Comparison of ENCODE assay signal across 8 mouse cellular contexts in genomic region chr4:117188969-117189368, GRCm38 (mm10). TPM values are rescaled to one million over a fixed set of nuclear protein-coding genes. Genes with fewer than 3 reads are reported as not detected.
DNase-seq lines count a peak whose midpoint lies in the region; ATAC-seq and TF ChIP-seq lines count a peak whose summit lies in the region.

No protein-coding gene starts in this region.

- H3K4me3 ChIP-seq in heart, embryonic 14.5 days (ENCODE audit: control insufficient read depth in 1 of 2, insufficient read depth in 1 of 2, low read depth in 1 of 2, low read length in 2 of 2): peak overlapping the region; percentile 43 to 52
- H3K4me3 ChIP-seq in ES-Bruce4 (ENCODE audit: low read depth, low read length): peak overlapping the region; percentile 28; the same call in 1 of the 2 replicates
- no peak overlapping the region; the same call in 1 of the 2 replicates for H3K4me3 ChIP-seq in forebrain, embryonic 16.5 days (replicated peaks; ENCODE audit: low read length)
- H3K4me3 ChIP-seq in liver, postnatal 0 days (ENCODE audit: low read depth, low read length): peak overlapping the region; percentile 49

- peak overlapping the region; percentile 83 to 84 for H3K27ac ChIP-seq in heart, embryonic 14.5 days (replicated peaks in 1 of 2; ENCODE audit: control insufficient read depth in 1 of 2, insufficient read depth in 1 of 2, low read depth in 2 of 2, low read length in 2 of 2)
- no peak overlapping the region for H3K27ac ChIP-seq in ES-Bruce4 (ENCODE audit: insufficient read depth, low read length)
- H3K27ac ChIP-seq in forebrain, embryonic 16.5 days (ENCODE audit: low read length): no peak overlapping the region
- H3K27ac ChIP-seq in liver, postnatal 0 days (ENCODE audit: low read depth): peak overlapping the region; percentile 83

- no peak for TF ChIP-seq EP300 in ES-Bruce4 (IDR thresholded peaks at IDR 0.05; ENCODE audit: insufficient read depth, low read depth, low read length)
- TF ChIP-seq EP300 in liver, postnatal 0 days (IDR thresholded peaks at IDR 0.05; ENCODE audit: low read depth): no peak

- TF ChIP-seq POLR2A in ES-Bruce4 (IDR thresholded peaks at IDR 0.05; ENCODE audit: insufficient read depth, low read length): no peak

- ATAC-seq in heart, embryonic 14.5 days (ENCODE audit: insufficient number of reproducible peaks, insufficient read depth, low FRiP score, low read depth): no peak
- ATAC-seq in forebrain, embryonic 16.5 days: no peak
- no peak for ATAC-seq in liver, postnatal 0 days
- ATAC-seq in activated CD4-positive, CD25-positive, alpha-beta regulatory T cell, adult 4 months: no peak

- H3K4me2 ChIP-seq in heart, embryonic 14.5 days (ENCODE audit: low read length): peak overlapping the region; percentile 67
- H3K4me2 ChIP-seq in forebrain, embryonic 16.5 days (ENCODE audit: low read length): peak overlapping the region; percentile 34
- H3K4me2 ChIP-seq in liver, postnatal 0 days (ENCODE audit: low read depth, low read length): peak overlapping the region; percentile 70

- peak overlapping the region; percentile 76 for H3K9ac ChIP-seq in heart, embryonic 14.5 days (ENCODE audit: low read length)
- H3K9ac ChIP-seq in ES-Bruce4 (ENCODE audit: low read depth, poor library complexity, severe bottlenecking): peak overlapping the region; percentile 63
- no peak overlapping the region for H3K9ac ChIP-seq in forebrain, embryonic 16.5 days (replicated peaks; ENCODE audit: low read depth, low read length)
- peak overlapping the region; percentile 69 for H3K9ac ChIP-seq in liver, postnatal 0 days (replicated peaks)

- DNase-seq in heart, adult 18-20 months: no peak
- no peak for DNase-seq in liver, postnatal 0 days
- DNase-seq in left cerebral cortex, adult 18-20 months (ENCODE audit: low spot score in 2 of 2): no peak
- DNase-seq in adrenal gland, adult 18-20 months (ENCODE audit: low spot score in 2 of 2): no peak

- no peaks in the 10 kb centered on the region for H3K36me3 ChIP-seq in heart, embryonic 14.5 days (ENCODE audit: control insufficient read depth, insufficient read depth, low read length)
- H3K36me3 ChIP-seq in ES-Bruce4 (ENCODE audit: control insufficient read depth, insufficient read depth, low read length, poor library complexity, severe bottlenecking): no peaks in the 10 kb centered on the region
- H3K36me3 ChIP-seq in forebrain, embryonic 16.5 days (ENCODE audit: control insufficient read depth, insufficient read depth): no peaks in the 10 kb centered on the region
- H3K36me3 ChIP-seq in liver, postnatal 0 days (replicated peaks; ENCODE audit: insufficient read depth, low read length): no peaks in the 10 kb centered on the region

- peaks cover 0 to 4% of the 10 kb centered on the region in 2 experiments; a peak in 1 of 4 replicates for H3K4me1 ChIP-seq in heart, embryonic 14.5 days (ENCODE audit: control insufficient read depth in 2 of 2, insufficient read depth in 2 of 2, low read length in 2 of 2)
- no peaks in the 10 kb centered on the region for H3K4me1 ChIP-seq in ES-Bruce4 (ENCODE audit: control insufficient read depth, insufficient read depth, low read length)
- peaks cover 8% of the 10 kb centered on the region; the same call in 1 of the 2 replicates for H3K4me1 ChIP-seq in forebrain, embryonic 16.5 days (replicated peaks; ENCODE audit: control insufficient read depth, insufficient read depth, low read length)
- peaks cover 3% of the 10 kb centered on the region; the same call in 1 of the 2 replicates for H3K4me1 ChIP-seq in liver, postnatal 0 days (ENCODE audit: insufficient read depth)

- H3K27me3 ChIP-seq in heart, embryonic 14.5 days (ENCODE audit: control insufficient read depth, insufficient read depth, low read length): no peaks in the 10 kb centered on the region
- H3K27me3 ChIP-seq in ES-Bruce4 (ENCODE audit: control insufficient read depth, insufficient read depth, low read length, poor library complexity, severe bottlenecking): no peaks in the 10 kb centered on the region
- H3K27me3 ChIP-seq in forebrain, embryonic 16.5 days (replicated peaks; ENCODE audit: control insufficient read depth, insufficient read depth, low read length): no peaks in the 10 kb centered on the region; the same call in 1 of the 2 replicates
- no peaks in the 10 kb centered on the region for H3K27me3 ChIP-seq in liver, postnatal 0 days (ENCODE audit: insufficient read depth, low read length)

- H3K9me3 ChIP-seq in heart, embryonic 14.5 days (ENCODE audit: control insufficient read depth, low read length): no peaks in the 10 kb centered on the region
- peaks cover 15% of the 10 kb centered on the region for H3K9me3 ChIP-seq in ES-Bruce4 (replicated peaks; ENCODE audit: control insufficient read depth, insufficient read depth, low read length, poor library complexity, severe bottlenecking)
- no peaks in the 10 kb centered on the region for H3K9me3 ChIP-seq in forebrain, embryonic 16.5 days (ENCODE audit: control insufficient read depth, low read length)
- no peaks in the 10 kb centered on the region for H3K9me3 ChIP-seq in liver, postnatal 0 days (ENCODE audit: low read length)

- WGBS in heart, embryonic 14.5 days: 54% methylated on average over 3 of the region's 3 CpGs
- 53% methylated on average over 3 of the region's 3 CpGs for WGBS in forebrain, embryonic 16.5 days
- 55% methylated on average over 3 of the region's 3 CpGs for whole genome bisulfite sequencing in liver, postnatal 0 days (ENCODE audit: insufficient replicate concordance)

- no peak for TF ChIP-seq CTCF in ES-Bruce4 (IDR thresholded peaks at IDR 0.05; ENCODE audit: low read depth, low read length)
- TF ChIP-seq CTCF in liver, postnatal 0 days (IDR thresholded peaks at IDR 0.05; ENCODE audit: low read depth): no peak

RNA-seq across cellular contexts. Expression of gene Kif2c, which starts 6.5 kb away (rescaled TPM):
- polyA plus RNA-seq in heart, embryonic 14.5 days (2014; fragmentation: Nextera tagmentation; extraction: Ambion mirVana): 32.0 and 35.9 TPM in 2 replicates
- total RNA-seq in heart, adult 18-20 months (2021): under 1 TPM; 0.30 to 0.36 TPM
- 109 and 112 TPM in 2 replicates for polyA plus RNA-seq in ES-Bruce4 (2011; ENCODE audit: insufficient read depth, insufficient read length, low read depth, missing spikeins)
- polyA plus RNA-seq in forebrain, embryonic 16.5 days (2015; fragmentation: Nextera tagmentation; extraction: Ambion mirVana): 27.2 and 33.2 TPM in 2 replicates
- polyA plus RNA-seq in liver, postnatal 0 days (2015; fragmentation: Nextera tagmentation; extraction: Ambion mirVana): 10.7 and 11.8 TPM in 2 replicates
- total RNA-seq in left cerebral cortex, adult 18-20 months (2021): under 1 TPM in 1 of 2 experiments, not detected in 1; 0.16 TPM
- under 1 TPM; 0.51 to 0.56 TPM for total RNA-seq in adrenal gland, adult 18-20 months (2021)
- 10 to 100 TPM; 10.4 to 15.4 TPM for polyA plus RNA-seq in activated CD4-positive, CD25-positive, alpha-beta regulatory T cell, adult 4 months (2017; shearing (Covaris generic))

RNA-seq across cellular contexts. Expression of gene Rps8, which starts 32.9 kb away (rescaled TPM):
- 784 and 900 TPM in 2 replicates for polyA plus RNA-seq in heart, embryonic 14.5 days (2014; fragmentation: Nextera tagmentation; extraction: Ambion mirVana)
- 100 to 1,000 TPM; 587 to 633 TPM for total RNA-seq in heart, adult 18-20 months (2021)
- 2,253 and 2,515 TPM in 2 replicates for polyA plus RNA-seq in ES-Bruce4 (2011; ENCODE audit: insufficient read depth, insufficient read length, low read depth, missing spikeins)
- 418 and 427 TPM in 2 replicates for polyA plus RNA-seq in forebrain, embryonic 16.5 days (2015; fragmentation: Nextera tagmentation; extraction: Ambion mirVana)
- polyA plus RNA-seq in liver, postnatal 0 days (2015; fragmentation: Nextera tagmentation; extraction: Ambion mirVana): 543 and 557 TPM in 2 replicates
- total RNA-seq in left cerebral cortex, adult 18-20 months (2021): 100 to 1,000 TPM; 585 to 613 TPM
- 100 to 1,000 TPM; 912 to 968 TPM for total RNA-seq in adrenal gland, adult 18-20 months (2021)
- polyA plus RNA-seq in activated CD4-positive, CD25-positive, alpha-beta regulatory T cell, adult 4 months (2017; shearing (Covaris generic)): 100 to 1,000 TPM; 869 to 969 TPM

RNA-seq across cellular contexts. Expression of gene Plk3, which starts 55.2 kb away (rescaled TPM):
- 1.6 and 2.0 TPM in 2 replicates for polyA plus RNA-seq in heart, embryonic 14.5 days (2014; fragmentation: Nextera tagmentation; extraction: Ambion mirVana)
- total RNA-seq in heart, adult 18-20 months (2021): 1 to 10 TPM; 1.4 TPM
- 12.1 and 12.5 TPM in 2 replicates for polyA plus RNA-seq in ES-Bruce4 (2011; ENCODE audit: insufficient read depth, insufficient read length, low read depth, missing spikeins)
- polyA plus RNA-seq in forebrain, embryonic 16.5 days (2015; fragmentation: Nextera tagmentation; extraction: Ambion mirVana): 9.6 and 10.2 TPM in 2 replicates
- 4.8 TPM in 2 replicates for polyA plus RNA-seq in liver, postnatal 0 days (2015; fragmentation: Nextera tagmentation; extraction: Ambion mirVana)
- total RNA-seq in left cerebral cortex, adult 18-20 months (2021): 10 to 100 TPM; 16.9 to 17.3 TPM
- total RNA-seq in adrenal gland, adult 18-20 months (2021): 10 to 100 TPM; 14.1 to 42.2 TPM
- polyA plus RNA-seq in activated CD4-positive, CD25-positive, alpha-beta regulatory T cell, adult 4 months (2017; shearing (Covaris generic)): 10 to 100 TPM; 10.6 to 14.6 TPM

Comparison
In these comparisons a context has a peak if more than half of its experiments do, and no peak if none do; other contexts are left out.
1. H3K27ac ChIP-seq: peak in heart, embryonic 14.5 days (2 of 2) and liver, postnatal 0 days (single experiment); none in ES-Bruce4 (single experiment) and forebrain, embryonic 16.5 days (single experiment).
2. Peak in every context shown above with its lines, with median percentiles within 50 percentile points of each other: H3K4me2 ChIP-seq.